Mouse (Mus musculus): Measurements from ENCODE around the gene Man2a2. TPM values are rescaled to one million over a fixed set of nuclear protein-coding genes. Genes with fewer than 3 reads are reported as not detected.

The Man2a2 gene
- polyA plus RNA-seq (2017; shearing (Covaris generic)), result 10 to 100 TPM; 24.5 to 38.4 TPM

GRCm38 (mm10) chr7:80371041-80371751 lies at the start of gene Man2a2:
Gene Man2a2 (minus strand): TSS chr7:80371375.

GRCm38 (mm10) chr7:80405188-80405695 lies 34.1 kb upstream of the Man2a2 start, which contains the start of gene Furin:
Gene Furin (minus strand): TSS chr7:80405436.

GRCm38 (mm10) chr7:80387633-80388543 lies 16.7 kb upstream of the Man2a2 start, which contains the start of gene Fes:
Gene Fes (minus strand): TSS chr7:80387946.

GRCm38 (mm10) chr7:80342858-80343257 lies 28.3 kb downstream of the Man2a2 start, which contains the start of gene Hddc3:
Gene Hddc3 (plus strand): TSS chr7:80343104.

DNA sequence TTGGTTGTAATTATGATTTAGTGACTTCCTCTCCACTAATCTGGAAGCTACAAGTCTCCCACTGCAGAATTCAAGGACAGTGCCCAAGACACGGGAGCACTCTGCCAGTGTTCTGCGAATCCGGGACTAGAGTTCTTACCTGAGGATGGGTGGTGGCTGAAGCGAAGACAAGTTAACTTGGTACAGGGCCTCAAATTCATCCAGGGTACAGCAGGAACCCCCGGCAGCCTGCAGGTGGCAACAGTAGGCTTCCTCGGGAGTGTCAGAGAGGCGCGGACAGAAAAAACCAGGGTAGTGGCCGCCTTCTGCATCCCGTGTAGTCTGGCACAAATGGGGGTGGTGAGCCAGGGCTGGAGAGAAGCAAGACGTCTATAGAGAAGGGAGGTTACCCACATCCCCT lies 30.4 kb downstream of the Man2a2 start, which contains the start of gene Unc45a:
Gene Unc45a (minus strand): TSS at position 213 of the 400 bp plus-strand sequence.

GRCm38 (mm10) chr7:80324043-80324815 lies 46.9 kb downstream of the Man2a2 start, which contains the start of gene Rccd1:
Gene Rccd1 (minus strand): TSS chr7:80324454.

Other genes with a start within 250 kb of the Man2a2 start
- 10 to 100 TPM; 16.9 to 30.2 TPM for gene Sema4b, start 184.5 kb downstream of the Man2a2 start, polyA plus RNA-seq (2017; shearing (Covaris generic))
- gene Cib1, start 138.6 kb downstream of the Man2a2 start, polyA plus RNA-seq (2017; shearing (Covaris generic)), result 100 to 1,000 TPM; 224 to 231 TPM
- gene Gdpgp1, start 138.5 kb downstream of the Man2a2 start, polyA plus RNA-seq (2017; shearing (Covaris generic)), result 1 to 10 TPM; 8.2 to 9.8 TPM
- under 1 TPM in 1 of 2 experiments, not detected in 1; 0.53 TPM for gene Ttll13, start 125.0 kb downstream of the Man2a2 start, polyA plus RNA-seq (2017; shearing (Covaris generic))
- gene Ngrn, start 110.2 kb downstream of the Man2a2 start, polyA plus RNA-seq (2017; shearing (Covaris generic)), result 10 to 100 TPM; 46.1 to 66.2 TPM
- gene Vps33b, start 101.7 kb downstream of the Man2a2 start, polyA plus RNA-seq (2017; shearing (Covaris generic)), result 10 to 100 TPM; 46.1 to 52.9 TPM
- gene Prc1, start 76.9 kb downstream of the Man2a2 start, polyA plus RNA-seq (2017; shearing (Covaris generic)), result 10 to 100 TPM; 18.8 to 28.3 TPM
- gene Rccd1, start 46.9 kb downstream of the Man2a2 start, polyA plus RNA-seq (2017; shearing (Covaris generic)), result 10 to 100 TPM; 15.6 to 17.4 TPM
- 10 to 100 TPM; 51.9 to 73.5 TPM for gene Unc45a, start 30.4 kb downstream of the Man2a2 start, polyA plus RNA-seq (2017; shearing (Covaris generic))
- gene Hddc3, start 28.3 kb downstream of the Man2a2 start, polyA plus RNA-seq (2017; shearing (Covaris generic)), result 1 to 10 TPM; 5.8 to 8.1 TPM
- gene Fes, start 16.6 kb upstream of the Man2a2 start, polyA plus RNA-seq (2017; shearing (Covaris generic)), result 1 to 10 TPM; 2.3 to 2.6 TPM
- gene Furin, start 34.1 kb upstream of the Man2a2 start, polyA plus RNA-seq (2017; shearing (Covaris generic)), result 10 to 100 TPM; 40.6 to 68.3 TPM
- 1 to 10 TPM; 5.1 to 9.6 TPM for gene Blm, start 163.7 kb upstream of the Man2a2 start, polyA plus RNA-seq (2017; shearing (Covaris generic))

All from activated CD4-positive, CD25-positive, alpha-beta regulatory T cell (primary cell).